Comparison of ENCODE assay signal across 9 mouse cellular contexts in the genomic region with DNA sequence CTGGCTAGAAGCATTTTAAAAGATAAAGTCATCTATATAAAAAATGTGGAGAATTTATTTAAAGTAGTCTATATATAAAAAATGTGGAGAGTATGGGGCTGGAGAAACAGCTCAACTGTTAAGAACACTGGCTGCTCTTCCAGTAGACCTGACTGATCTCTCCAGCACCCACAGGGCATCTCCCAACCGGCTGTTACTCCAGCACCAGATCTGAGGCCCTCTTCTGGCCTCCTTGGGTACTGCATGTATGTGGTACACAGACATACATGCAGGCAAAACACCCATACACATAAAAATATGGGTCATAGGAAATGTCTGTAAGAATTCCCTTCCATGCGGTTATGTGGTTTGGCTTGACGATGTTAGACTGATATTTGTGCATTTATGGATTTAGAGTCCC. TPM values are rescaled to one million over a fixed set of nuclear protein-coding genes. Genes with fewer than 3 reads are reported as not detected.
A peak's percentile ranks its signal among the peaks of the same experiment; 100 is the strongest.
DNase-seq lines count a peak whose midpoint lies in the region; ATAC-seq lines count a peak whose summit lies in the region.
"Had no signal": no experiment of that assay in that cellular context is flagged by ENCODE, and none has a peak within 500 bp of the region (broad histone marks: within the 10 kb centered on the region; RNA-seq: fewer than 3 reads in every experiment).

No protein-coding gene starts in this region.

- no peaks in the 10 kb centered on the region for H3K4me1 ChIP-seq in kidney, embryonic 15.5 days
- H3K4me1 ChIP-seq in embryonic facial prominence, embryonic 10.5 days = 0 out of 2 replicates have a peak, but pooled peaks cover 3% of the 10 kb centered on the region
- H3K4me1 ChIP-seq: midbrain, embryonic 12.5 days had no signal

- no peaks in the 10 kb centered on the region for H3K36me3 ChIP-seq in kidney, embryonic 15.5 days
- H3K36me3 ChIP-seq in embryonic facial prominence, embryonic 10.5 days (replicated peaks) = no peaks in the 10 kb centered on the region
- H3K36me3 ChIP-seq: midbrain, embryonic 12.5 days had no signal

- ATAC-seq in kidney, embryonic 15.5 days (replicated peaks; ENCODE audit: low FRiP score) = no peak

- no peak overlapping the region for H3K27ac ChIP-seq in kidney, embryonic 15.5 days
- H3K27ac ChIP-seq in embryonic facial prominence, embryonic 10.5 days (replicated peaks) = no peak overlapping the region
- H3K27ac ChIP-seq: midbrain, embryonic 12.5 days had no signal

- no peak overlapping the region for H3K4me3 ChIP-seq in kidney, embryonic 15.5 days (replicated peaks)
- H3K4me3 ChIP-seq in embryonic facial prominence, embryonic 10.5 days = no peak overlapping the region
- H3K4me3 ChIP-seq: midbrain, embryonic 12.5 days had no signal

- intact Hi-C loops in left cerebral cortex, postnatal 14 days (cut with DNase I) = no loop called here

- no peak overlapping the region for H3K9ac ChIP-seq in kidney, embryonic 15.5 days
- H3K9ac ChIP-seq: midbrain, embryonic 12.5 days had no signal

- H3K27me3 ChIP-seq in kidney, embryonic 15.5 days = no peaks in the 10 kb centered on the region
- no peaks in the 10 kb centered on the region for H3K27me3 ChIP-seq in embryonic facial prominence, embryonic 10.5 days (replicated peaks; ENCODE audit: low read depth, poor library complexity, severe bottlenecking)
- H3K27me3 ChIP-seq: midbrain, embryonic 12.5 days had no signal

- DNase-seq in kidney, adult 18-20 months = peak; percentile 75
- peak; percentile 40 to 64 for DNase-seq in CD8-positive naive resting alpha-beta T cell, adult 2 months (ENCODE audit: low read depth in 2 of 2, low spot score in 2 of 2)
- DNase-seq in ZHBTc4 (ENCODE audit: low read depth, low spot score) = peak; percentile 92
- peak; percentile 61 for DNase-seq in embryonic facial prominence, embryonic 10.5 days (ENCODE audit: low spot score)
- DNase-seq in left cerebral cortex, postnatal 14 days (ENCODE audit: low spot score in 2 of 2) = peak; percentile 36 to 46
- peak; percentile 3 for DNase-seq in retina, adult 2 months (ENCODE audit: low read depth, low spot score)
- no peak for DNase-seq in yolk sac, embryonic 10.5 days (ENCODE audit: low spot score)

- H3K9me3 ChIP-seq in kidney, embryonic 15.5 days (replicated peaks) = no peaks in the 10 kb centered on the region
- no peaks in the 10 kb centered on the region for H3K9me3 ChIP-seq in embryonic facial prominence, embryonic 10.5 days
- H3K9me3 ChIP-seq: midbrain, embryonic 12.5 days had no signal

- WGBS in kidney, embryonic 15.5 days = 58% methylated on average over 3 of the region's 3 CpGs
- WGBS in embryonic facial prominence, embryonic 10.5 days = 32% methylated on average over 3 of the region's 3 CpGs

- no peak overlapping the region for H3K4me2 ChIP-seq in kidney, embryonic 15.5 days
- H3K4me2 ChIP-seq: midbrain, embryonic 12.5 days had no signal

RNA-seq across cellular contexts. Expression of a gene that starts 19.3 kb away (rescaled TPM):
- 0.42 TPM in 1 of 2 replicates, not detected in the other for polyA plus RNA-seq in kidney, embryonic 15.5 days (2015; fragmentation: Nextera tagmentation; extraction: Ambion mirVana)
- polyA plus RNA-seq in embryonic facial prominence, embryonic 10.5 days (2016; fragmentation: Nextera tagmentation; extraction: Ambion mirVana) = 0.62 TPM in 1 of 2 replicates, not detected in the other
- under 1 TPM in 1 of 2 experiments, not detected in 1; 0.62 TPM for total RNA-seq in left cerebral cortex, postnatal 14 days (2021)

RNA-seq across cellular contexts. Expression of a gene that starts 21.1 kb away (rescaled TPM):
- 2.5 and 6.3 TPM in 2 replicates for polyA plus RNA-seq in kidney, embryonic 15.5 days (2015; fragmentation: Nextera tagmentation; extraction: Ambion mirVana)
- polyA plus RNA-seq in embryonic facial prominence, embryonic 10.5 days (2016; fragmentation: Nextera tagmentation; extraction: Ambion mirVana) = 3.0 and 3.8 TPM in 2 replicates
- 1 to 10 TPM; 2.9 to 3.4 TPM for total RNA-seq in left cerebral cortex, postnatal 14 days (2021)

RNA-seq across cellular contexts. Expression of a gene that starts 47.5 kb away (rescaled TPM):
- polyA plus RNA-seq in kidney, embryonic 15.5 days (2015; fragmentation: Nextera tagmentation; extraction: Ambion mirVana) = 25.5 and 26.8 TPM in 2 replicates
- polyA plus RNA-seq in embryonic facial prominence, embryonic 10.5 days (2016; fragmentation: Nextera tagmentation; extraction: Ambion mirVana) = 9.7 and 10.3 TPM in 2 replicates
- total RNA-seq in left cerebral cortex, postnatal 14 days (2021) = 1 to 10 TPM; 1.8 to 2.5 TPM
